Mouse (Mus musculus): ENCODE results near the gene Tmem268.

Gene Tmem268

GRCm38 (mm10) chr4:63556665-63557064 is 1.9 kb upstream of the Tmem268 start:
- DNase-seq, result no peak

- peak in 1 of 2 experiments; percentile 14 for DNase-seq
Measured at GRCm38 (mm10) chr4:63557124-63558059, 1.2 kb upstream of the Tmem268 start.

- DNase-seq, result peak in 1 of 2 experiments; percentile 9
Measured at GRCm38 (mm10) chr4:63559127-63559697, 631 bp downstream of the Tmem268 start.

GRCm38 (mm10) chr4:63560079-63560478 is 1.5 kb downstream of the Tmem268 start:
- no peak for DNase-seq

- DNase-seq, result no peak
Measured at GRCm38 (mm10) chr4:63561861-63562675, 3.5 kb downstream of the Tmem268 start.

GRCm38 (mm10) chr4:63562742-63563141 is 4.2 kb downstream of the Tmem268 start:
- no peak for DNase-seq

- DNase-seq, result no peak
Measured at GRCm38 (mm10) chr4:63567712-63568390, 9.3 kb downstream of the Tmem268 start.

- DNase-seq, result no peak
Measured at GRCm38 (mm10) chr4:63569322-63569721, 10.7 kb downstream of the Tmem268 start.

GRCm38 (mm10) chr4:63570208-63570781 is 11.7 kb downstream of the Tmem268 start:
- no peak for DNase-seq

GRCm38 (mm10) chr4:63572621-63573020 is 14.0 kb downstream of the Tmem268 start:
- DNase-seq, result no peak

- DNase-seq, result no peak
Measured at GRCm38 (mm10) chr4:63579649-63580048, 21.1 kb downstream of the Tmem268 start.

- no peak for DNase-seq
Measured at GRCm38 (mm10) chr4:63580078-63580477, 21.5 kb downstream of the Tmem268 start.

GRCm38 (mm10) chr4:63582580-63582979 is 24.0 kb downstream of the Tmem268 start:
- no peak for DNase-seq

GRCm38 (mm10) chr4:63585216-63585615 is 26.6 kb downstream of the Tmem268 start:
- no peak for DNase-seq

- DNase-seq, result no peak
Measured at GRCm38 (mm10) chr4:63586240-63586639, 27.7 kb downstream of the Tmem268 start.

GRCm38 (mm10) chr4:63589987-63590386 is 31.4 kb downstream of the Tmem268 start:
- DNase-seq, result no peak

- DNase-seq, result no peak
Measured at GRCm38 (mm10) chr4:63590538-63590937, 32.0 kb downstream of the Tmem268 start.

GRCm38 (mm10) chr4:63594459-63595110 is 36.0 kb downstream of the Tmem268 start:
- no peak for DNase-seq

- DNase-seq, result no peak
Measured at GRCm38 (mm10) chr4:63595259-63595658, 36.7 kb downstream of the Tmem268 start.

- no peak for DNase-seq
Measured at GRCm38 (mm10) chr4:63596010-63596409, 37.4 kb downstream of the Tmem268 start.

- DNase-seq, result no peak
Measured at GRCm38 (mm10) chr4:63600786-63601185, 42.2 kb downstream of the Tmem268 start.

GRCm38 (mm10) chr4:63601263-63601662 is 42.7 kb downstream of the Tmem268 start:
- DNase-seq, result no peak

Measured in cerebellum, postnatal 36 days (tissue).